Mouse (Mus musculus) ovary, adult 10 weeks (tissue): ENCODE results near the gene Pou6f2. TPM values are rescaled to one million over a fixed set of nuclear protein-coding genes. Genes with fewer than 3 reads are reported as not detected.

Source experiments
- polyA plus RNA-seq: library from polyadenylated mRNA; stranded (reverse); fragments of 350-450 nt; fragmentation: Illumina TruSeq; extraction: RNeasy Lipid Tissue Mini Kit (QIAGEN cat#74804); gene quantifications from one replicate; pipeline ENCODE4 v1.2.3, GENCODE M21; 2014

Pou6f2 gene
- not detected for polyA plus RNA-seq

DNA sequence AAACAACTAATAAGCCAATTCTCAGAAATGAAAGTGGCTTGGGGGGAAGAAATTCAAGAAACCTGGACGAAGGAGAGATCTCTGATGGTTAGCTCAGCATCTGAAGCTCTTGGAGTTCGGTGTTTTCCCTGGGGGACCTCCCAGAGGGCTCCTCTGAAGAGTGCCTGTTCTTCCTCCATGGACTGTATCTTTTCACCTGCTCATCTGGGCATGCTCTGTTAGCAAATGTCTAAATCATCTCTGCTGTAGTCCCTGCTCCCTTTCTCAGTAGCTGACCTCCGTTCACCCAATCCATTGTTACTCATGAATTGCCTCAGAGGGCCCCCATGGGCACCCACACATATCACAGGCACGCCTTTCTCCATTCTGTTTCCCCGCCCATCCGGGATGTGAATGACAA lies at the start of gene Pou6f2:
Pou6f2 (minus strand) TSS at position 101 of the 400 bp plus-strand sequence.

